Mouse (Mus musculus) intestine, embryonic 14.5 days (tissue): ENCODE measurements around the gene Rgs9bp. TPM values are rescaled to one million over a fixed set of nuclear protein-coding genes. Genes with fewer than 3 reads are reported as not detected.

Experiments used
- ATAC-seq: fragments of 200-750 bp; cut with Nextera tagmentation; replicated peaks from 2 replicates; pipeline ENCODE4 v1.8.0; 2017; ENCODE audit warnings: low read depth, moderate number of reproducible peaks, moderate TSS enrichment, moderate library complexity; ENCODE audit not compliant: low FRiP score, low TSS enrichment
- DNase-seq: peaks from one replicate; pipeline ENCODE4 v3.0.0-alpha.2; 2018; ENCODE audit warnings: low spot score
- H3K27ac ChIP-seq: fragments of 300-500 bp; sonication (generic); 2 replicates; pipeline ENCODE4 v1.5.1; 2014; ENCODE audit warnings: low read depth, mild to moderate bottlenecking, control low read depth
- H3K27me3 ChIP-seq: fragments of 300-500 bp; sonication (generic); replicated peaks from 2 replicates; pipeline ENCODE4 v1.6.1; 2014; ENCODE audit warnings: low read length, control low read depth; ENCODE audit not compliant: control insufficient read depth, insufficient read depth
- H3K36me3 ChIP-seq: fragments of 300-500 bp; sonication (generic); 2 replicates; pipeline ENCODE4 v1.6.1; 2014; ENCODE audit warnings: low read length, control low read depth; ENCODE audit not compliant: control insufficient read depth, insufficient read depth
- H3K4me1 ChIP-seq: fragments of 300-500 bp; sonication (generic); replicated peaks from 2 replicates; pipeline ENCODE4 v1.6.1; 2014; ENCODE audit warnings: low read length, control low read depth, mixed read lengths; ENCODE audit not compliant: control insufficient read depth, insufficient read depth
- H3K4me2 ChIP-seq: fragments of 300-500 bp; sonication (generic); 2 replicates; pipeline ENCODE4 v1.6.1; 2014; ENCODE audit warnings: low read length
- H3K4me3 ChIP-seq: fragments of 300-500 bp; sonication (generic); 2 replicates; pipeline ENCODE4 v1.5.1; 2014; ENCODE audit warnings: low read depth, low read length, control low read depth, mixed read lengths
- H3K9ac ChIP-seq: fragments of 300-500 bp; sonication (generic); 2 replicates; pipeline ENCODE4 v1.6.1; 2014; ENCODE audit warnings: mild to moderate bottlenecking, low read length
- H3K9me3 ChIP-seq: fragments of 300-500 bp; sonication (generic); 2 replicates; pipeline ENCODE4 v1.6.1; 2016; ENCODE audit warnings: low read length, control low read depth; ENCODE audit not compliant: control insufficient read depth
- WGBS: fragments of 180-500 bp; shearing (Covaris S2); extraction: QIAGEN DNeasy Blood & Tissue Kit; methylation state at CpG from one replicate; pipeline ENCODE4 v1.1.7; 2014; 5-methylcytosine and 5-hydroxymethylcytosine counted together
- polyA plus RNA-seq: library from polyadenylated mRNA; unstranded; fragments of >200 nt; fragmentation: Nextera tagmentation; extraction: Ambion mirVana; gene quantifications from 2 replicates; pipeline ENCODE4 v1.2.1, GENCODE M21; 2014

The Rgs9bp gene
- polyA plus RNA-seq, 1 experiment from 2014 or later: 0.23 TPM

DNA sequence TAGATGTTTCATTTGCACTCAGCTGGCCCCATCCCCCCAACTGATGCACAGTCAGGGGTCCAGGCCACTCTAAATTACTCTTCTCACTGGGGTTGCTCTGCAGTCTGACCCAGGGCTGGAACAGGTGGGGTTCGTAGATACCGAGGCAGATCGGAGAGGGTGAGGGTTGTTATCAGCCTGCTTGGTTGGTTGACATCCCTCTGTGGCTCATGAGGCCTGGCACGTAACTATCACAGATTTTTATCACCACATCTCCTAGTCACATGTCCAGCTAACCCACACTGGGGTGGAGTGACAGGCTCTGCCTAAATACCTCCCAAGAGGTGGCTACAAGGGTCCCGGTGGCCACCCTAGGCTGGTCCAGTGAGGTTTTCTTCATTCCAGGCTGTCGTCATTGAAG is 15.7 kb upstream of the Rgs9bp start:
- Histone ChIP-seq H3K36me3 (peaks cover 49% of the 10 kb centered on the region), H3K27ac (no peak overlapping the region), H3K27me3 (no peaks in the 10 kb centered on the region), H3K4me1 (no peaks in the 10 kb centered on the region), H3K9me3 (no peaks in the 10 kb centered on the region), H3K4me2 (no peak overlapping the region), H3K9ac (no peak overlapping the region), H3K4me3 (no peak overlapping the region)
- ATAC-seq (no peak), DNase-seq (no peak)
- 81% methylated on average over 6 of the region's 6 CpGs for WGBS

DNA sequence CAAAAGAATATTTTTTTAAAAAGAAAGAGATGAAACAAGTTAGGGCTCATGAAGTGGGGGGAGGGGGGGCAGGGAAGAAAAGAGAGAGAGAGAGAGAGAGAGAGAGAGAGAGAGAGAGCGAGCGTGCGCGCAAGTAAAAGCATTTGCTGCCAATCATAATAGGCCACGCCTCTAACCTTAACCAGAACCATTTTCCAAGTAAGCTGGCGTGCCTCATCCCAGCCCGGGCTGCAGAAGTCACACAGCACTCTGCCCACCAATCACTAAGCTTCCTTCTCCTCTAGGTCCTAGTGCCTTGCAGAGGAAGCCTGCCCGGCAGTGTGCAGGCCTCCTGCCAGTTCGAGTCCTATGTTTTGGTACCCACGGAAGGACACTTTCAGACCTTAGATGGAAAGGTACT is 14.6 kb upstream of the Rgs9bp start:
- Histone ChIP-seq H3K9me3 (no peaks in the 10 kb centered on the region), H3K4me2 (no peak overlapping the region), H3K27ac (no peak overlapping the region), H3K9ac (no peak overlapping the region), H3K27me3 (no peaks in the 10 kb centered on the region), H3K4me3 (no peak overlapping the region), H3K4me1 (no peaks in the 10 kb centered on the region), H3K36me3 (peaks cover 50% of the 10 kb centered on the region)
- no peak for ATAC-seq
- no peak for DNase-seq
- WGBS: 88% methylated on average over 10 of the region's 10 CpGs

DNA sequence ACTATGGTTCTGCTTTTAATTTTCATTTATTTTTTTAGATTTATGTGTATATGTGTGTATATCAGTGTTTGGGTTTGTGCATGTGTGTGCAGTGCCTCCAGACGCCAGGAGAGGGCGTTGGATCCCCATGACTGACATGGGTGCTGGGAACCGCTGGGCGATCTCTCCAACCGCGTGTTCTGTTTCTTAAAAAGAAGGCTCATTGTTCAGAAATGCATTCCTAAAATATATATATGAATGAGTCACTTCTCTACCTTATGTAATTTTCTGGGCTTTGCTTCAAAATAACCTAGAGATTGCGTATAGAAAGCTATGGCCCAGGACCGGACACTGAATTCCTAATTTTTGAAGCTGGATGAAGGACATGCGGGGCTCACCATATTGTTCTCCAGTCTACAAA is 14.1 kb upstream of the Rgs9bp start:
- H3K9me3 ChIP-seq: no peaks in the 10 kb centered on the region
- no peak for ATAC-seq
- H3K27ac ChIP-seq: no peak overlapping the region
- 92% methylated on average over 9 of the region's 9 CpGs for WGBS
- H3K36me3 ChIP-seq: peaks cover 52% of the 10 kb centered on the region
- no peak overlapping the region for H3K9ac ChIP-seq
- H3K4me1 ChIP-seq: no peaks in the 10 kb centered on the region
- DNase-seq: no peak
- no peaks in the 10 kb centered on the region for H3K27me3 ChIP-seq
- H3K4me2 ChIP-seq: no peak overlapping the region
- H3K4me3 ChIP-seq: no peak overlapping the region

DNA sequence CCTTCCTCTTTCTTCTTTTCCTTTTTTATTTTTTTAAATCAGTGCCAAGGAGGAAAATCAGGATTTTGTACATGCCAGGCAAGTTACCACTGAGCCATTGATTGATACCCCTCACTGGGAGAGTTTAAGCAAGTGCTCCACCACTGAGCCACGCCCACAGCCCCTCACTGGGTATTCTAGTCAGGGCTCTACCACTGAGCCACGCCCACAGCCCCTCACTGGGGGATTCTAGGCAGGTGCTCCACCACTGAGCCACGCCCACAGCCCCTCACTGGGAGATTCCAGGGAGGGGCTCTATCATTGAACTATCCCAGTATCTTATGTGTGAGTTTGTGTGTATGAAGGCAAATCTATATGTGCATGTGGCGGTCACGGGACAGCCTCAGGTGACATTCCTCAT is 8.9 kb upstream of the Rgs9bp start:
- Histone ChIP-seq H3K36me3 (peaks cover 43% of the 10 kb centered on the region), H3K4me1 (no peaks in the 10 kb centered on the region), H3K4me2 (no peak overlapping the region), H3K27ac (no peak overlapping the region), H3K9me3 (no peaks in the 10 kb centered on the region), H3K4me3 (no peak overlapping the region), H3K27me3 (no peaks in the 10 kb centered on the region), H3K9ac (no peak overlapping the region)
- 88% methylated on average over 5 of the region's 5 CpGs for WGBS
- DNase-seq (no peak), ATAC-seq (no peak)

DNA sequence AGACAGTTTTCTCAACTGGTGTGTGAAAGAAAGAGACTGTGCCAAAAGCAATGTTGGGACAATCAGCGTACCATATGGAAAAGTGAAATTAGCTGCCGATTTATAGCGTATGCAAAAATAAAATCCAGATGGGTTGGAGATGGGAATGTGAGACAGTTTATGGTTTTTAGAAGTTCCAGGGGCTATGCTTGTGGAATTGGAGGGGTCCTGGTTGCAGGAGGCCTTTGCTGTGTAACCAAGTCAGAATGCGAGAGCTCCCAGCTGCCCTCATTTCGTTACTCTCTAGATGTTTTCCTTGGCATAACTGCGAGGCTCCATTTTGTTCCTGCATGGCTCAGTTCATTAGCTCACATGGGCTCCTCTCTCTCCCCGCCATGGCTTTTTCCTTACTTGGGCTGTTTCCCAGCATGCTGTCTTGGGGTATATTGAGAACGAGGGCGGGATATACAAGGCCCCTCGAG is 5.4 kb upstream of the Rgs9bp start:
- Histone ChIP-seq H3K27me3 (no peaks in the 10 kb centered on the region), H3K4me3 (no peak overlapping the region), H3K36me3 (peaks cover 35% of the 10 kb centered on the region), H3K9me3 (no peaks in the 10 kb centered on the region), H3K4me2 (no peak overlapping the region), H3K4me1 (peaks cover 6% of the 10 kb centered on the region), H3K9ac (no peak overlapping the region), H3K27ac (no peak overlapping the region)
- WGBS: 94% methylated on average over 10 of the region's 10 CpGs
- ATAC-seq (no peak), DNase-seq (no peak)

DNA sequence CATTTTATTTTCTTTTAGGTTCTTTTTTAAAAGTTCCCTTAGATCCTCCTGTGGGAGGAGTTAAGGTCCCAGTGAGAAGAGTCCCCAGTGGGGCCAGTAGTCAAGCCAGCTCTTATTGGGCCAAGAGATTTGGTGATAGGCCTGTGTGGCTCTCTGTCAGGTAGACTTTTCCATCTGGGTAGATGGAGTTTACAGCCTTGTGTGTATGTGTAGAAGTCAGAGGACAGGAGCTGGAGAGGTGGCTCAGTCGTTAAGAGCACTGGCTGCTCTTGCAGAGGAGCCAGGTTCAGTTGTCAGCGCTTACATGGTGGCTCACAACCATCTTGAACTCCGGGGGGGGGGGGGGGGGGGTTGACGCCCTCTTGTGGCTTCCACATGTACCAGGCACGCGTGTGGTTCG is 4.1 kb upstream of the Rgs9bp start:
- H3K9me3 ChIP-seq: no peaks in the 10 kb centered on the region
- H3K4me1 ChIP-seq: peaks cover 6% of the 10 kb centered on the region
- ATAC-seq (no peak), DNase-seq (no peak)
- H3K27ac ChIP-seq: no peak overlapping the region
- peaks cover 3% of the 10 kb centered on the region; the same call in 1 of the 2 replicates for H3K27me3 ChIP-seq
- 76% methylated on average over 7 of the region's 7 CpGs for WGBS
- H3K4me2 ChIP-seq: no peak overlapping the region
- no peak overlapping the region for H3K9ac ChIP-seq
- H3K4me3 ChIP-seq: no peak overlapping the region
- H3K36me3 ChIP-seq: peaks cover 26% of the 10 kb centered on the region

DNA sequence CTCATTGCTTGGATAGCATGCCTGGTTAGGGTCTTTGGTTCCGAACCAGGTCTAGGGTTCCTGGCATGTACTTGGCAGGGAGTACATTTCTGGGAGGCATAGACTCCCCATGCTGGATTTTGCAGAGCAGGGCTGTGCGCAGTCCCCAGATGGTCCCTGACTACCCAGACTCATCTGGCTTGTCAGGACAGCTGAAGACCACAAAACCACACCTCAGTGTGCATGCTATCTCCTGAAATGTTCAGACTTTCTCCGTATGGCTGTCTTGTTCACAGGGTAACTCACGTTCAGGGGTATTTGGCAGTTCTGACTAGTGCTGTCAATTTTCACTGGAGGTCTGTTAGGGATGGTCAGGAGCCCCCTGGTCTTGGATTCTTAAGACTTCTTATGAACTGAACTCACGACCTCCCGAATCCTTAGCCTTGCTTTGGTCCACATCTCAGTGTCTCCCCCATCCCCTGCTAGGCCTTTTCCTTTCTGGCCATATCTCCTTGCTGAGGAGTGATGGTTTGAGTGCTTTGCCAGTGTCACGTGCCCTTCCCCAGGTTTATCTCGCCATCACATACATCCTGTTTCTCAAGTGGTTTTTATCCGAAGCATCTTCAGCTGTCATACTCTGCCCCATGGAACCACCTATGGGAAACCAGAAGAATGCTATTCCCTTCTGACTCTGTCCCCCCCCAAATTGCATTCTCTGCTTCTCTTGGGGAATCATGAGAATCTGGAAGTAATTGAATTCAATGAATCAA is 3.5 kb upstream of the Rgs9bp start:
- DNase-seq: no peak

DNA sequence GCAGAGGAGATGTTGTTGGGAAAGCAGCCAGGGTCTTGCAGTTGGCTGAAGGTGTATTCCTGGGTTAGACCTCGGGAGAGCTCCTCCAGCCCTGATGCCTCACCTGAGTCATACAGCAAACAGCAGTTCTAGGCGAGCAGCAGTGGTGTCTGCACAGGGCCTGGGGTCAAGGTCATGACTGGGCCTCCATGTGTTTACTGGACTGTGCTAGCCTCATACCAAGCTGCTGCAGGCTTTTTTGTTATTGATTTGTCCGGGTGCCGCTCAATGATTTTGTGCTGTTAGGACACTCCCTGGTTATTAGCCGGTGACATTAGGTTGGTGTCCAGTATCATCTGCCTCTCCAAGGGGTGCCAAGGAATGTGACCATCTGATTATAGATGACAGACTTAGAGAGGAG is 2.3 kb upstream of the Rgs9bp start:
- no peak overlapping the region for H3K4me2 ChIP-seq
- H3K4me1 ChIP-seq: peaks cover 6% of the 10 kb centered on the region
- DNase-seq (no peak), ATAC-seq (no peak)
- no peak overlapping the region for H3K27ac ChIP-seq
- H3K4me3 ChIP-seq: no peak overlapping the region
- H3K9ac ChIP-seq: no peak overlapping the region
- H3K9me3 ChIP-seq: no peaks in the 10 kb centered on the region
- 39% methylated on average over 5 of the region's 5 CpGs for WGBS
- H3K36me3 ChIP-seq: peaks cover 12% of the 10 kb centered on the region
- peaks cover 21% of the 10 kb centered on the region for H3K27me3 ChIP-seq

More for the DNA sequence above, 3.5 kb upstream of the Rgs9bp start:
- no peaks in the 10 kb centered on the region for H3K9me3 ChIP-seq
- H3K4me1 ChIP-seq: peaks cover 6% of the 10 kb centered on the region
- H3K27me3 ChIP-seq: peaks cover 9% of the 10 kb centered on the region
- peaks cover 23% of the 10 kb centered on the region for H3K36me3 ChIP-seq
- H3K9ac ChIP-seq: no peak overlapping the region
- no peak overlapping the region for H3K4me2 ChIP-seq
- no peak overlapping the region for H3K4me3 ChIP-seq
- WGBS: 80% methylated on average over 9 of the region's 9 CpGs
- H3K27ac ChIP-seq: no peak overlapping the region
- no peak for ATAC-seq

DNA sequence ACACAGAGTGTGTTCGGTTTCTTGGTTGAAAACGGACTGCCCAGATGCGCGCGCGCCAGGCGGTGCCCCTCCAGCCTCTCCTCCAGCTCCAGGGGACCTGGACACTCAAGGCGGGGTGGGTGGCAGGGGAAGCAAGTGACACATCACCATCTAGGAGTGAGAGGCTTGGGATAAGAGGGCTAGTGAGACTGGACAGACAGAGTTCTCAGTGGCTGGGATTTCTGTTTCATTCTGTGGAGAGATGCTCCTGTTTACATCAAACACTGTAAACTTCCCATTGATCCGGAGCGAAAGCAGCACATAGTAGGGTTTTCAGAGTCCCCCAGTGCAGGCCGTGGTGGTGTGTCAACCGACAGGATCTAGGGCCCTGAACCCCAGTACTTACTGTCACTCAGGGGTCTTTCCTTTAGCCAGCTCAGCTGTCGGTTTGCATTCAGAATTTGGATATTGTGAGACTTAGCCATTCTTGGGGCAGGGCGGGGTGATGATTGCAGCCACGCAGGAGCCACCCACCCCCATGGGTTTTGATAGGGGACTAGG is 1.6 kb upstream of the Rgs9bp start:
- WGBS: 18% methylated on average over 15 of the region's 15 CpGs
- Histone ChIP-seq H3K4me2 (peak overlapping the region; percentile 100), H3K4me3 (peak overlapping the region; percentile 94), H3K27me3 (peaks cover 22% of the 10 kb centered on the region), H3K9ac (peak overlapping the region; percentile 76), H3K36me3 (peaks cover 5% of the 10 kb centered on the region), H3K9me3 (no peaks in the 10 kb centered on the region), H3K4me1 (peaks cover 6% of the 10 kb centered on the region), H3K27ac (no peak overlapping the region)
- DNase-seq: no peak
- ATAC-seq: no peak
